Mouse (Mus musculus) forebrain, embryonic 16.5 days (tissue): ENCODE data around the gene Kif16b. TPM values are rescaled to one million over a fixed set of nuclear protein-coding genes. Genes with fewer than 3 reads are reported as not detected.

Experiments
- ATAC-seq: fragments of 200-750 bp; cut with Nextera tagmentation; 2 replicates; pipeline ENCODE4 v1.8.0; 2017; ENCODE audit warnings: mild to moderate bottlenecking, moderate library complexity
- H3K27ac ChIP-seq: fragments of 300-500 bp; sonication (generic); 2 replicates; pipeline ENCODE4 v1.5.1; 2014; ENCODE audit warnings: low read length, control low read depth
- H3K27me3 ChIP-seq: fragments of 300-500 bp; sonication (generic); replicated peaks from 2 replicates; pipeline ENCODE4 v1.6.1; 2014; ENCODE audit warnings: low read length; ENCODE audit not compliant: control insufficient read depth, insufficient read depth
- H3K36me3 ChIP-seq: fragments of 300-500 bp; sonication (generic); 2 replicates; pipeline ENCODE4 v1.6.1; 2014; ENCODE audit not compliant: control insufficient read depth, insufficient read depth
- H3K4me1 ChIP-seq: fragments of 300-500 bp; sonication (generic); replicated peaks from 2 replicates; pipeline ENCODE4 v1.6.1; 2014; ENCODE audit warnings: low read length; ENCODE audit not compliant: control insufficient read depth, insufficient read depth
- H3K4me2 ChIP-seq: fragments of 300-500 bp; sonication (generic); 2 replicates; pipeline ENCODE4 v1.6.1; 2014; ENCODE audit warnings: mild to moderate bottlenecking, low read length, control low read depth
- H3K4me3 ChIP-seq: fragments of 300-500 bp; sonication (generic); replicated peaks from 2 replicates; pipeline ENCODE4 v1.5.1; 2014; ENCODE audit warnings: mild to moderate bottlenecking, low read length, control low read depth
- H3K9ac ChIP-seq: fragments of 300-500 bp; sonication (generic); replicated peaks from 2 replicates; pipeline ENCODE4 v1.6.1; 2014; ENCODE audit warnings: low read depth, low read length, control low read depth
- H3K9me3 ChIP-seq: fragments of 300-500 bp; sonication (generic); 2 replicates; pipeline ENCODE4 v1.6.1; 2016; ENCODE audit warnings: low read length; ENCODE audit not compliant: control insufficient read depth
- WGBS: fragments of 180-500 bp; shearing (Covaris S2); extraction: QIAGEN DNeasy Blood & Tissue Kit; methylation state at CpG from one replicate; pipeline ENCODE4 v1.1.7; 2014; 5-methylcytosine and 5-hydroxymethylcytosine counted together
- polyA plus RNA-seq: library from polyadenylated mRNA; unstranded; fragments of >200 nt; fragmentation: Nextera tagmentation; extraction: Ambion mirVana; gene quantifications from 2 replicates; pipeline ENCODE4 v1.2.1, GENCODE M21; 2015

Kif16b gene
- polyA plus RNA-seq, 1 experiment from 2014 or later = 2.7 TPM

DNA sequence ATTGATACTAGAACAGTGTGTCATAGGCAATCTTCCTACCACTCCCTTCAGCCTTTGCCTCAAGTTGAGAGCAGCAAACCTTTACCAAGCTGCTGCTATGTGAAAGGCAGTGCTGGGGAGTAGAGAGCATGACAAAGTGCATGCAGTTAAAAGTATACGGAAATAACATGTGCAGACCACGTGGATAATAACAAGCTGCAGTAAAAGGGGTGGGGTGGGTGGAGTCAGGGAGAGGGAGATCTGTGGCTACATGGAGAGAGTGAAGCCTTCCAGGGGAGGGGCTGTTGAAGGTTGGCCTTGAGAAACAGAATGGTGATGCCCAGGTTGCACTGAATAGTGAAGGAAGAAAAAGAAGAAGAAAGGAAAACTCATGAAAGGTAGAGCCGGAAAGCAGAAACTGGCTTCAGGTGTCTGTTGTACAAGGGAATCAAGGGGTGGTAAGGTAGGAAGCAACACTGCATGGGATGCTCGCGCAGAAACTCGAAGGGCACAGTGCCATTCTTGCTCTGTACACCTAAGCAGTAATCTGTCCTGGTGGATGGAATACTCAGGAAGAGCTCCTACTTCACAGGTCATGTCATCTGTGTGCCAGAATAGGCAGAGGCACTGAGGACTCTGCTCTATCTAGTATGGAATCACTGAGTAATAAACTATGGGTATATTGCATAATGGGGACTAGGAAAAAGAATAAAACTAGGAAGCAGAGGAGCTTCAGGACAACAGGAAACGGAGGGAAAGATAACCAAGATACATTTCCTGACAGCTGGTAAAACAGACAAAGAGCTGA is 176.9 kb downstream of the Kif16b start:
- no peak overlapping the region for H3K4me3 ChIP-seq
- no peak overlapping the region for H3K4me2 ChIP-seq
- no peaks in the 10 kb centered on the region for H3K27me3 ChIP-seq
- ATAC-seq = no peak
- H3K4me1 ChIP-seq = no peaks in the 10 kb centered on the region
- WGBS = 84% methylated on average over 7 of the region's 7 CpGs
- H3K9me3 ChIP-seq = no peaks in the 10 kb centered on the region
- H3K36me3 ChIP-seq = no peaks in the 10 kb centered on the region
- H3K27ac ChIP-seq = no peak overlapping the region
- no peak overlapping the region for H3K9ac ChIP-seq

DNA sequence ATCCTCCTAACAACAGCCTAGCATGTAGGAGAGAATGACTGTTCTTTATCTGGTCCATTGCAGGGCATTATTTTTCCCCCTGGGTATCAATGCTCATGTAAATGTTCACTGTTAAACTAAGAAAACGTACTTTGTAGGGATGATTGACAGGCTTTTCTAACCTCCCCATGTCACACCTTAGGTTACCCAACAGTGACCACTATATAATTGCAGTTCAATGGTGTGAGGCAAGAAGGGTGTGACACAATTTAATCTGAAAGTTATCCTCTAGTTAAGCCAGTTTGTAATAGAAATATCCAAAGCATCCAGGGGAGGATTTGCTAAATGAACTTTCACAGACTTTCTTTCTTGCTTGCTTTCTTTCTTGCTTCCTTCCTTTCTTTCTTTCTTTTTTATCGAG is 181.2 kb downstream of the Kif16b start:
- 74% methylated on average over 2 of the region's 2 CpGs for WGBS
- no peaks in the 10 kb centered on the region for H3K36me3 ChIP-seq

GRCm38 (mm10) chr2:142718998-142719397 is 182.3 kb downstream of the Kif16b start:
- Histone ChIP-seq H3K4me1 (no peaks in the 10 kb centered on the region), H3K4me2 (no peak overlapping the region), H3K27me3 (no peaks in the 10 kb centered on the region), H3K9me3 (no peaks in the 10 kb centered on the region), H3K36me3 (no peaks in the 10 kb centered on the region), H3K9ac (no peak overlapping the region), H3K4me3 (no peak overlapping the region), H3K27ac (no peak overlapping the region)
- peak; percentile 70; the same call in 1 of the 2 replicates for ATAC-seq

More for the DNA sequence above, 181.2 kb downstream of the Kif16b start:
- no peak for ATAC-seq
- H3K4me1 ChIP-seq = no peaks in the 10 kb centered on the region
- no peak overlapping the region for H3K27ac ChIP-seq
- H3K9me3 ChIP-seq = no peaks in the 10 kb centered on the region
- no peak overlapping the region for H3K9ac ChIP-seq
- no peak overlapping the region for H3K4me2 ChIP-seq
- no peaks in the 10 kb centered on the region for H3K27me3 ChIP-seq
- H3K4me3 ChIP-seq = no peak overlapping the region

DNA sequence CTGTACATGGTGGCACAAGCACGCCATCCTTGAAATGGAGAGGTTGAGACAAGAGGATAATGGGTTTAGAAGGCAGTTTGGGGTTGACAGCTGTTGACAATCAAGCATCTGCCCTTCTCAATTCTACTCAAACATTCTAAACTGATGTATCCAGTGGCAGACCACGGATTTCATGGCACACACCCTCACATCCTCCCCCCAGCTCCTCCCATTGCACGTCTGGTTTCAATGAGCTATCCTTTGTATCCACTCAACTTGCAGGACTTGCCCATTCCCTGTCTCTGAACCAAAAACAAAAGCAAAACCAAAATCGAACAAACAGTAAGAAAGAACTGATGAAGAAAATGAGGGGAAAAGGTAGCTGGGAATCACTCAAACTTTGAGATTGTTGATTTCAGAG is 183.7 kb downstream of the Kif16b start:
- Histone ChIP-seq H3K4me1 (no peaks in the 10 kb centered on the region), H3K9ac (no peak overlapping the region), H3K36me3 (no peaks in the 10 kb centered on the region), H3K27me3 (no peaks in the 10 kb centered on the region), H3K4me2 (no peak overlapping the region), H3K4me3 (no peak overlapping the region), H3K9me3 (no peaks in the 10 kb centered on the region), H3K27ac (no peak overlapping the region)
- no peak for ATAC-seq
- WGBS = 80% methylated on average over 4 of the region's 4 CpGs

DNA sequence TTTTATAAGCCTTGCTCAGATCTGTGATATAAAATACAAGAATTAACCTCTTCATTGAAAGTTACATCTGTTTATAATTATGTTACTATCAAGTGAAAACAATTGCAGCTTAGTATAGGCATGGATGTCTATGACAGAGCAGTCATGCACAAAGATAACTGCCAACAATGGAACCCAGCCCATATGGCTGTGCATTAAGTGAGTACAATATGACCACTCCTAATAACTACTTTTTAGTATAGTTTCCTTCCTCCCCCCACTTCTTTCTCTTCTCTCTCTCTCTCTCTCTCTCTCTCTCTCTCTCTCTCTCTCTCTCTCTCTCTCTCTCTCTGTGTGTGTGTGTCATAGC is 185.4 kb downstream of the Kif16b start:
- Histone ChIP-seq H3K9ac (no peak overlapping the region), H3K27ac (no peak overlapping the region), H3K9me3 (no peaks in the 10 kb centered on the region), H3K4me1 (no peaks in the 10 kb centered on the region), H3K27me3 (no peaks in the 10 kb centered on the region), H3K4me3 (no peak overlapping the region), H3K4me2 (no peak overlapping the region), H3K36me3 (no peaks in the 10 kb centered on the region)
- ATAC-seq = no peak

DNA sequence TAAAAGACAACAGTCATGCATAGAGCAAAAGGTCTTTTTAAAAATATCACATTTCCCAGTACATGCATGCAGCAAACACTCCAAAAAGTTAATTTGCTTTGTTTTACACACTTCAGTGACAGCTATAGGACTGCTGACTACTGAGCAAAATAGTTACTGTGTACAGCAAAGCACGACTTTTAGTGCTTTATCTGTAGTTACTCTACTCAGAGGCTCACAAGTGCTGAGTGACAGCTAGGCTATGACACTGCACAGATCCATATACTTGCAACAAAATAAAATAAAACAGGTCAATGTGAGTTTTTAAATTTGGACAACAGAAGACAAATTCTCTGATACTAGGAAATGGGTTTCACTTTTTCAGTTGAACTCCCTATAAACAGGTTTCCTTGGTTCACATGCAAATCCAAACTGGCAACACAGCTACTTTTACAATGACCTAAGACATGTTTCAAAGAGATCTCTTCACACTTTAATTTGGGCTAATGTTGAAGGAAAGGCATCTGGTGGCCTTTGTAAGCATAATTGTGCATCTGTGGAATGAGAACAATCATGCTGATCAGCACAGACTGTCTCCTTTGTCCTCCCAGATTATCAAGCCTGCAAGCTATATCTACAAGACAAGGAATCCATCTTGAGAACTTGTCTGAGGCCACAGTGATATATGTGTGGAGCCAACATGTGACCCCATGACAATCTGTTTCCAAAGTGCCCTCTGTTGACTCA is 186.0 kb downstream of the Kif16b start:
- ATAC-seq = no peak
- 63% methylated on average over 1 of the region's 1 CpGs for WGBS
- Histone ChIP-seq H3K9me3 (no peaks in the 10 kb centered on the region), H3K27ac (no peak overlapping the region), H3K9ac (no peak overlapping the region), H3K4me3 (no peak overlapping the region), H3K4me1 (no peaks in the 10 kb centered on the region), H3K27me3 (no peaks in the 10 kb centered on the region), H3K4me2 (no peak overlapping the region), H3K36me3 (no peaks in the 10 kb centered on the region)

DNA sequence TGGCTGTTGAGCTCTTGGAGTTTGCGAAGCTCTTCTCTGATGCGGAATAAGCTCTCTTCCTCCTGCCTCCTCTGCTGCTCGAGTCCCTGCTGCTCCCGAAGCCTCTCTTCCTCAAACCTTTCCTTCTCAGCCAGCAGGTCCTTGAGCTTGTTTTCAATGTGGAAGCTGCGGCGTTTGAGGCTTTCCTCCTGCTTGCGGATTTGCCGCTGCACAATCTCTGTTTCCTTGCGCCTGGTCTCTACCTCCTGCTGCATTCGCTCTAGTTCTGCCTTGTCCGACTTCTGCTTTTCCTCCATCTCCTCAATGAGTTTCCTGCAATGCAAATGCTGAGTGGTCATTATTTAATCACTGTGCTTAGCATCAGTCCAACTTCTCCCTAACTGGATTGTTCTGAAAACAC is 188.6 kb downstream of the Kif16b start:
- no peak for ATAC-seq
- no peak overlapping the region for H3K4me2 ChIP-seq
- H3K27ac ChIP-seq = no peak overlapping the region
- H3K9me3 ChIP-seq = no peaks in the 10 kb centered on the region
- H3K36me3 ChIP-seq = no peaks in the 10 kb centered on the region
- no peak overlapping the region for H3K4me3 ChIP-seq
- H3K27me3 ChIP-seq = no peaks in the 10 kb centered on the region
- H3K4me1 ChIP-seq = no peaks in the 10 kb centered on the region
- 84% methylated on average over 11 of the region's 11 CpGs for WGBS
- H3K9ac ChIP-seq = no peak overlapping the region

DNA sequence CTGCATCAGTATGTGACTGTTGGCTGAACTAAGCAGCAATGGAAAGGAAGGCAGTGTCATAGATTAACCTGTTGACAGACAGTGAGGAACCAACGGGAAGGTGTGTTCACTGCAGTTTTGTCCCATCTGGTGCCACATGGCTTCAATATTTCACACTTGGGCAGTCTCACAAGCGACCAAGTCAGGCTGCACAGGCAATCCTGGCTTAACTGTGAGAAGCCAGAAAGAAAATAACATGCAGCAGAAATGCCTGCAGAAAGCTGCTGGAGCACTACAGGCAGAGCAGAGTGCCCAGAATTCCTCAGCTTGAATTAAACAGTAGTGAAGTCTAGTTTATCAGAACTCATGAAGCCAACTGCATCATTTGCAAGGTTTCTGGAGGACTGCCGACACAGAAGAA is 192.0 kb downstream of the Kif16b start:
- H3K4me3 ChIP-seq = no peak overlapping the region
- H3K27me3 ChIP-seq = no peaks in the 10 kb centered on the region
- H3K27ac ChIP-seq = no peak overlapping the region
- H3K4me2 ChIP-seq = no peak overlapping the region
- H3K9me3 ChIP-seq = no peaks in the 10 kb centered on the region
- ATAC-seq = no peak
- no peaks in the 10 kb centered on the region for H3K36me3 ChIP-seq
- 67% methylated on average over 3 of the region's 3 CpGs for WGBS
- no peak overlapping the region for H3K9ac ChIP-seq
- H3K4me1 ChIP-seq = no peaks in the 10 kb centered on the region

DNA sequence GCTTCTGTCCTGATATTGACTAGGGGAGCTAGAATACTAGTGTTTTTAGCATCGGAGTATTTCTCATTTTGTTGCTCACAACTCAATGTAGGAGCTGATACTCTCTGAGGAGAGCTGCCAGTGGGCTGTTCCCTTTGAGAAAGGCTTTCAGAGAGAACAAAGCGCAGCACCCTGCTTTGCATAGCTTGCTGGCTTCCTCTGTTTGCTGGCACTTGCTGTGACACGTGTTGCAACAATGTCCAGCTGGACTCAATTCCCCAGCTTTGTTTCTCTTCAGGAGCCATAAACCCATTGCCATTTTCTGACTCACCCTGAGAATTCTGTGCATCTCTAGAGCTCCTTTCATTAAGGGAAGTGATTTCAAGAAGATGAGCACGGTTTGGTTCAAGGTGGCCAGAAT is 200.6 kb downstream of the Kif16b start:
- no peak overlapping the region for H3K9ac ChIP-seq
- peaks cover 22% of the 10 kb centered on the region for H3K4me1 ChIP-seq
- WGBS = 16% methylated on average over 4 of the region's 4 CpGs
- H3K9me3 ChIP-seq = no peaks in the 10 kb centered on the region
- no peak overlapping the region for H3K4me3 ChIP-seq
- no peak overlapping the region for H3K4me2 ChIP-seq
- peak; percentile 89 for ATAC-seq
- no peak overlapping the region for H3K27ac ChIP-seq
- no peaks in the 10 kb centered on the region for H3K36me3 ChIP-seq
- no peaks in the 10 kb centered on the region for H3K27me3 ChIP-seq
